Mouse (Mus musculus) embryonic facial prominence, embryonic 13.5 days (tissue): ENCODE results near the gene Casp6. TPM values are rescaled to one million over a fixed set of nuclear protein-coding genes. Genes with fewer than 3 reads are reported as not detected.
A peak's percentile ranks its signal among the peaks of the same experiment; 100 is the strongest.

Experiments
- ATAC-seq: fragments of 200-750 bp; cut with Nextera tagmentation; 2 replicates; pipeline ENCODE4 v1.8.0; 2017; ENCODE audit warnings: low read depth; ENCODE audit not compliant: insufficient number of reproducible peaks, insufficient read depth, low FRiP score, low TSS enrichment
- H3K27ac ChIP-seq: fragments of 300-500 bp; sonication (generic); 2 replicates; pipeline ENCODE4 v1.5.1; 2015; ENCODE audit warnings: moderate library complexity, mild to moderate bottlenecking, inconsistent platforms
- H3K27me3 ChIP-seq: fragments of 300-500 bp; sonication (generic); 2 replicates; pipeline ENCODE4 v1.6.1; 2015; ENCODE audit warnings: mild to moderate bottlenecking, inconsistent platforms
- H3K36me3 ChIP-seq: fragments of 300-500 bp; sonication (generic); 2 replicates; pipeline ENCODE4 v1.6.1; 2015; ENCODE audit warnings: mild to moderate bottlenecking, inconsistent platforms
- H3K4me1 ChIP-seq: fragments of 300-500 bp; sonication (generic); 2 replicates; pipeline ENCODE4 v1.6.1; 2015; ENCODE audit warnings: inconsistent platforms
- H3K4me2 ChIP-seq: fragments of 300-500 bp; sonication (generic); 2 replicates; pipeline ENCODE4 v1.6.1; 2015; ENCODE audit warnings: moderate library complexity, mild to moderate bottlenecking, inconsistent platforms
- H3K4me3 ChIP-seq: fragments of 300-500 bp; sonication (generic); 2 replicates; pipeline ENCODE4 v1.5.1; 2015; ENCODE audit warnings: mild to moderate bottlenecking, inconsistent platforms
- H3K9ac ChIP-seq: fragments of 300-500 bp; sonication (generic); 2 replicates; pipeline ENCODE4 v1.6.1; 2015; ENCODE audit warnings: mild to moderate bottlenecking, inconsistent platforms
- H3K9me3 ChIP-seq: fragments of 300-500 bp; sonication (generic); 2 replicates; pipeline ENCODE4 v1.6.1; 2016; ENCODE audit warnings: inconsistent platforms
- WGBS: fragments of 180-500 bp; shearing (Covaris S2); methylation state at CpG from one replicate; pipeline ENCODE4 v1.1.7; 2015; ENCODE audit warnings: mixed read lengths; 5-methylcytosine and 5-hydroxymethylcytosine counted together
- polyA plus RNA-seq: library from polyadenylated mRNA; unstranded; fragments of >200 nt; fragmentation: Nextera tagmentation; extraction: Ambion mirVana; gene quantifications from 2 replicates; pipeline ENCODE4 v1.2.1, GENCODE M21; 2015

Gene Casp6
- polyA plus RNA-seq, 1 experiment from 2014 or later: 91.9 TPM

DNA sequence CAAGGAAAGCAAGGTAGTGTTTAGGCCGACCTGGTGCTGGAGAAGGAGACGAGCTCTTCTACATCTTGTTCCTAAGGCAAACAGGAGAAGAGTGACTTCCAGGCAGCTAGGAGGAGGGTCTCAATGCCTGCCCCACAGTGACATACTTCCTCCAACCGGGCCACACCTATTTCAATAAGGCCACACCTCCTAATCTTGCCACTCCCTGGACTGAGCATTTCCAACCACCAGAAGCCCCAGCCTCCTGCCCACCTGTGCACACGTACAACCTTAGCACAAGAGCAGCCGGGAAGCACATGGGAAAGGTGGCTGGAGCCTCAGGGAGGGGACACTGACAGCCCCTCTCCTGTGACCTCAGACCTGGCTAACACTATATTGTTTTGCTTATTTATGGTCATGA is 9.2 kb upstream of the Casp6 start:
- Histone ChIP-seq H3K27me3 (no peaks in the 10 kb centered on the region), H3K4me3 (no peak overlapping the region), H3K9me3 (no peaks in the 10 kb centered on the region), H3K9ac (no peak overlapping the region), H3K4me1 (no peaks in the 10 kb centered on the region), H3K27ac (no peak overlapping the region), H3K36me3 (0 out of 2 replicates have a peak, but pooled peaks cover 14% of the 10 kb centered on the region), H3K4me2 (no peak overlapping the region)
- ATAC-seq: no peak
- WGBS: 79% methylated on average over 5 of the region's 5 CpGs

DNA sequence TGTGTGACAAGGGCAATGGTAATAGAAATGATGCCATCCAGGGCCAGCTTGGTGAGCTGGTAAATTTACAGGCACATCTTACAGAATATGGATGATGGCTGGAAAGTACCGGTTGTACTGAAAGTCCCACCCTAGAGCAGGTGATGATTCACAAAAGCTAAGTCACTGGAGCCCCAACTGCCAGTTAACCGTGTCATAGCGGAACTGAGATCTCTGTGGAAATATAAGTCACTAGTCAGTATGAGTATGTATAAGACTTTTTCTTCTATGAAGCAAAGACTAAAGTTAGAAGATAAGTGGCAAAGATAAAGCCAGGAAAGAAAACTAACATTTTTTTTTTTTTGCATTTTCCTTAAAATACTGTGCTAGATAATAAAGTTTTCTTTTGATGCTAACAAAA is 8.1 kb upstream of the Casp6 start:
- ATAC-seq: no peak
- Histone ChIP-seq H3K4me2 (no peak overlapping the region), H3K9me3 (no peaks in the 10 kb centered on the region), H3K4me1 (no peaks in the 10 kb centered on the region), H3K27ac (no peak overlapping the region), H3K27me3 (no peaks in the 10 kb centered on the region), H3K9ac (no peak overlapping the region), H3K4me3 (no peak overlapping the region), H3K36me3 (0 out of 2 replicates have a peak, but pooled peaks cover 14% of the 10 kb centered on the region)
- 92% methylated on average over 3 of the region's 3 CpGs for WGBS

DNA sequence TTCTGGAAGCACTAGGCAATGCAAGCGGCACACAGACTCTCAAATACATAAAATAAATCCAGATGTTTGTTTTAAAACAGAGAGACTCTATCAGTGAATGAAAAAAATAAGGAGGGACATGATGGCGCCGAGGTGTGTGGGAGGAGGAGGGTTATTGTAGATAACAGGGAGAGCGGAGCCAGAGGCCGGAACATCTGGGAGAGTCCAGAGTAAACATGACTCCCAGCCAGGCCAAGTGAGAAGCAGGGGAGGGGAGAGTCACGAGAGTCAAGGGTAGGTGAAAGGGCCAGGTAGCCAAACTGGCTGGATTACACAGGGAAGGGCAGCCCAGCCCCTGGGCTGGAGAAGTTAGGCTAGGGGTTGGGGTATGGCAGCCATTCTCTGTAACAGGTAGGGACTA is 4.6 kb upstream of the Casp6 start:
- H3K9me3 ChIP-seq: no peaks in the 10 kb centered on the region
- 56% methylated on average over 6 of the region's 6 CpGs for WGBS
- H3K4me3 ChIP-seq: no peak overlapping the region
- H3K27ac ChIP-seq: no peak overlapping the region
- H3K9ac ChIP-seq: no peak overlapping the region
- peaks cover 3% of the 10 kb centered on the region; the same call in 1 of the 2 replicates for H3K4me1 ChIP-seq
- H3K4me2 ChIP-seq: no peak overlapping the region
- 0 out of 2 replicates have a peak, but pooled peaks cover 4% of the 10 kb centered on the region for H3K36me3 ChIP-seq
- no peaks in the 10 kb centered on the region for H3K27me3 ChIP-seq
- ATAC-seq: no peak

DNA sequence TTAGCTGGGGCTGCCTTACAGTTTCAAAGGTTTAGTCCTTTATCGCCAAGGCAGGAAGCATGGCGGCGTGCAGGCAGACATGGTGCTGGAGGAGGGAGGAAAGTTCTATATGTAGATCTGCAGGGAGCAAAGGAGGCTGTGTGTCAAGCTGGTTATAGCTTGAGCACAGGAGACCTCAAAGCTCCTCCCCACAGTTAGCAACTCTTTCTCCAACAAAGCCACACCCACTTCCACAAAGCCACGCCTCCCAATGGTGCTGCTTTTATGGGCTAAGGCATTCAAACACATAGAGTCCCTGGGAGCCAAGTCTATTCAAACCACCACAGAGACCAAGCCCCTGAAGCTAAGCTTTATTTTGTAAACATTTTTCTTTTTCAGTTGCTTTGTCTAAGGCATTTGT is 2.3 kb upstream of the Casp6 start:
- Histone ChIP-seq H3K4me3 (no peak overlapping the region), H3K9me3 (no peaks in the 10 kb centered on the region), H3K4me1 (peaks cover 23% of the 10 kb centered on the region), H3K4me2 (no peak overlapping the region), H3K9ac (no peak overlapping the region), H3K27ac (no peak overlapping the region), H3K36me3 (no peaks in the 10 kb centered on the region), H3K27me3 (no peaks in the 10 kb centered on the region)
- 70% methylated on average over 4 of the region's 4 CpGs for WGBS
- ATAC-seq: no peak

DNA sequence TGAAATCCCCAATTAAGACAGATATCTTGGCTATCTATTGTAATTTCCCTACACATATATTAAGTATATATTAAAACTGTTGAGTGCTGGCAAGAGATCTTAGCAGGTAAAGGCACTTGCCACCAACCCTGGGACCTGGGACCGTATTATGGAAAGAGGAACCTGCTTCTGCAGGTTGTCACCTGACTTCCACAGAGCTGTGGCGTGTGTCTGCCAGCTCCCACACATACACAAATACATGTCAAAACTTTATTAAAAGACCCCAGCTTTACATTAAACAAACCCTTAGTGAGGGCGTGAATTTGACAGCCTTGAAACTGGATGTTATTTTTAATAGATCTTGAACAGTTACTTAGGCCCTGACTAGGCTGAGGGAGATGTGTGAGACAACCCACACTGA is 2.1 kb downstream of the Casp6 start:
- Histone ChIP-seq H3K4me2 (no peak overlapping the region), H3K27ac (no peak overlapping the region), H3K9me3 (no peaks in the 10 kb centered on the region), H3K9ac (no peak overlapping the region; the same call in 1 of the 2 replicates), H3K4me3 (no peak overlapping the region), H3K4me1 (peaks cover 24% of the 10 kb centered on the region), H3K27me3 (no peaks in the 10 kb centered on the region), H3K36me3 (peaks cover 21% of the 10 kb centered on the region)
- WGBS: 93% methylated on average over 3 of the region's 3 CpGs
- ATAC-seq: no peak

DNA sequence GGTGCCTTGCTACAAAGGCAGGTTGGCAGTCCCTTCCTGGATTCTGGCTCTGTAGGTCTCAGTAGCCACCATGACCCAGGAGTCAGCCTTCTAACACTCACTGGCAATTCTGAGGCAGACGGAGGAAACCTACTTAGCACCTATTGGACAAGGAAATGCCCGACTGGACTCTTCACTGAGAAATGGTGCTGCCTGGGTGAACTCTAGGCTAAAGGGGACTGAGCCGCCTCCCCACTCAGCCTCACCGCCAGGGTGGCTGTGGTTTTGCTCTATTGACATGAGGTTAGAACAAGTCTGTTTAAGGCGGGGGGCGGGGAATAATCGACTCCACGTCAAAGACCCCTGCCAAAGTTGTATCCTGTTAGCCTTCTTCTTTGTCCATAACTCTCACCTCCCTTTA is 2.6 kb downstream of the Casp6 start:
- Histone ChIP-seq H3K27me3 (no peaks in the 10 kb centered on the region), H3K36me3 (peaks cover 26% of the 10 kb centered on the region), H3K9me3 (no peaks in the 10 kb centered on the region), H3K27ac (no peak overlapping the region), H3K9ac (no peak overlapping the region), H3K4me2 (no peak overlapping the region), H3K4me1 (peaks cover 24% of the 10 kb centered on the region), H3K4me3 (no peak overlapping the region)
- 85% methylated on average over 8 of the region's 8 CpGs for WGBS
- ATAC-seq: no peak

DNA sequence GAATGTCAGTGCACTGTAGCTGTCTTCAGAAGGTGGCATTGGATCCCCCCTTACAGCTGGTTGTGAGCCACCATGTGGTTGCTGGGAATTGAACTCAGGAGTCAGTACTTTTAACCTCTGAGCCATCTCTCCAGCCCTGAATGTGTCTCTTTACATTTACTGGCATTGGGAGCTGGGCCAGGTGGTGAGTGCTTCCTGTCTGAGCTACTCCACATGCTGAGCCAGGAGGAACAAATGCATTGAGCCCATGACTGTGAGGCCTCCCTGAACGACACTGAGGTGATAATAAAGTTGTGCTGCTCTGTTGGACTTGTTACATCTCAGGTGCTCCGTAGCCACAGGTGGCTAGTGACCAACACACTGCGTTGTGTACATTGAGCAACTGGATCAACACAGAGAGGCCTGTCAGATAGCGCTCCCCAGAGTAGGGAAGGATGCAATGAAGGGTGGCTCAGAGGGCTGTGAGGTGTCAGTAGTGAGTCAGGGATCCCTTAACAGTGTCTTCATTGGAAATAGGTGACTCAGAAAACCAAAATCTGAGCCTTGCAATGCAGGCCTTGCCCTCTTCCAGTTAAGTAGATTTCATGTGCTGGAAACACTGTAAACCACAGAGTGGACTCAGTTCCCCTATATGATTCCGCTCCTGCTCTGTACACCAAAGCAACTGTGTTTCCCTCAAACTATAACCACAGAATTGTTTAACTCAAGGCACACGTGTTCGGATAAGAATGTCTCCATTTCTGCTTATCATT is 3.3 kb downstream of the Casp6 start:
- no peak for ATAC-seq

DNA sequence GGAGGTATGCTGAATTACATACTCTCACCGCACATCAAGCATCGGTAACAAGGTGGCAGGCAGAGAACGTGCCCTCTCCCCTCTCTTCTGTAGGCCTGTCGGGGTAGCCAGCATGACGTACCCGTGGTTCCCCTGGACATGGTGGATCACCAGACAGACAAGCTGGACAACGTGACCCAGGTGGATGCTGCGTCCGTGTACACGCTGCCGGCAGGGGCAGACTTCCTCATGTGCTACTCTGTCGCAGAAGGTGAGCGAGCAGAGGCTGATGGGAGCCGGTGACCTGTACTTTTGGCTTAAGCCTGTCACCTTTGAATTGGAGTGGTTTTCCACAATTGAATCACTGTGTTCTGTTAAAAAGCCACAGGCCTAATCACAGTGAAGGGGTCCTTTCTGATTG is 10.8 kb downstream of the Casp6 start:
- H3K36me3 ChIP-seq: peaks cover 67% of the 10 kb centered on the region

More for the DNA sequence above, 3.3 kb downstream of the Casp6 start:
- H3K4me3 ChIP-seq: no peak overlapping the region
- no peak overlapping the region for H3K4me2 ChIP-seq
- peaks cover 33% of the 10 kb centered on the region for H3K36me3 ChIP-seq
- no peak overlapping the region for H3K9ac ChIP-seq
- WGBS: 80% methylated on average over 7 of the region's 7 CpGs
- peaks cover 24% of the 10 kb centered on the region for H3K4me1 ChIP-seq
- H3K9me3 ChIP-seq: no peaks in the 10 kb centered on the region
- no peak overlapping the region for H3K27ac ChIP-seq
- no peaks in the 10 kb centered on the region for H3K27me3 ChIP-seq

DNA sequence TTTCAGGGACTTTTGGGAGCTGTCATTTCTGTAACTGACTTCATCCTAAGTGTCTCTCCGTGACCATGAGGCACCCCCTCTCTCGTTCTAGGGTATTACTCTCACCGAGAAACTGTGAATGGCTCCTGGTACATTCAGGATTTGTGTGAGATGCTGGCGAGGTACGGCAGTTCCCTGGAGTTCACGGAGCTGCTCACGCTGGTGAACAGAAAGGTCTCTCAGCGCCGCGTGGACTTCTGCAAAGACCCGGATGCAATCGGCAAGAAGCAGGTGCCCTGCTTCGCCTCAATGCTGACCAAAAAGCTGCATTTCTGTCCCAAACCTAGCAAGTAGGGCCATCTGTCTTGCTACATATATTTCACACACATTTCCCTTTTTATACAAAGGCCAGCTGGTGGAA is 12.0 kb downstream of the Casp6 start:
- Histone ChIP-seq H3K4me1 (no peaks in the 10 kb centered on the region), H3K9me3 (no peaks in the 10 kb centered on the region), H3K36me3 (peaks cover 60% of the 10 kb centered on the region), H3K9ac (no peak overlapping the region), H3K27me3 (no peaks in the 10 kb centered on the region), H3K4me2 (no peak overlapping the region), H3K4me3 (no peak overlapping the region), H3K27ac (no peak overlapping the region)
- 94% methylated on average over 13 of the region's 13 CpGs for WGBS
- ATAC-seq: no peak

More for the DNA sequence above, 10.8 kb downstream of the Casp6 start:
- WGBS: 88% methylated on average over 14 of the region's 14 CpGs
- no peak overlapping the region for H3K4me2 ChIP-seq
- no peaks in the 10 kb centered on the region for H3K9me3 ChIP-seq
- H3K4me3 ChIP-seq: no peak overlapping the region
- ATAC-seq: no peak
- H3K4me1 ChIP-seq: no peaks in the 10 kb centered on the region
- H3K9ac ChIP-seq: no peak overlapping the region
- H3K27me3 ChIP-seq: no peaks in the 10 kb centered on the region
- no peak overlapping the region for H3K27ac ChIP-seq

DNA sequence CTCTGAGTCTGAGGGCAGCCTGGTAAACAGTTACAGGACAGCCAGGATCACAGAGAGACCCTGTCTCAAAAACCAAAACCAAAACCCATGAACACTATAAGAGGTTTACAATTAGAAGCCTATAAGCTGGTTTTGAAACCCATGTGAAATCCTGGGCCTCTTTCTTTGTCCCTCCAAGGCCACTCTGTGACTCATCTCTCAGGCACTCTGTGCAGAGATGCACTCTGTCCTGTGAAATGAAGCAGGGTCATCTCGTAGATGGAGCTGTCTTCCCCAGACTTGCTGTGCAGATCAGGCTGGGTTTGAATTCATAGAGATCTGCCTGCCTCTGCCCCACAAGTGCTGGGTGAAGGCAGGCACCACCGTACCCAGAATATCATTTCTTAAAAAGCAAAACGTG is 16.2 kb downstream of the Casp6 start:
- WGBS: 72% methylated on average over 3 of the region's 3 CpGs

DNA sequence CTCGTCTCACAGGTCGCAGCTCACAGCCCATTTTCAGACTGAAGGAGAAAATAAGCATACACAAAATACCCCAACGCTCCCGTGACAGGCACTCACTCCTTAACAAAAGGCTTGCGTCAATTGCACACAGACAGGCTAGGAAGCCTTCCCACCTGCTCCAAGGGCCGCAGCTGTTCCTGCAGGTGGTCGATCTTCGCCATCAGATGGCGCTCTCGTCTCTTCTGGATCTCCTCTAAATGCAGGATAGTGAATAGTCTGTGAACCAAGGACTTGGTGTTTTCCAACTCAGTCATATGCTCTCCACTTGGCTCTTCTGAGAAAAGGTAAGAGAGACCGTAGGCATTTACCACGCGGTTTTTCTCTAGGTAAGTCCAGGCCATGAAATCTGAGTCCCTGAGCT is 17.2 kb downstream of the Casp6 start:
- Histone ChIP-seq H3K36me3 (peaks cover 14% of the 10 kb centered on the region), H3K9ac (no peak overlapping the region), H3K4me2 (no peak overlapping the region), H3K27me3 (0 out of 2 replicates have a peak, but pooled peaks cover 3% of the 10 kb centered on the region), H3K4me3 (no peak overlapping the region), H3K27ac (no peak overlapping the region), H3K4me1 (no peaks in the 10 kb centered on the region), H3K9me3 (no peaks in the 10 kb centered on the region)
- 14% methylated on average over 13 of the region's 13 CpGs for WGBS
- ATAC-seq: peak; percentile 62; the same call in 1 of the 2 replicates

More for the DNA sequence above, 16.2 kb downstream of the Casp6 start:
- H3K4me2 ChIP-seq: no peak overlapping the region
- no peak overlapping the region for H3K4me3 ChIP-seq
- no peak overlapping the region for H3K27ac ChIP-seq
- 0 out of 2 replicates have a peak, but pooled peaks cover 3% of the 10 kb centered on the region for H3K27me3 ChIP-seq
- no peak overlapping the region for H3K9ac ChIP-seq
- H3K4me1 ChIP-seq: no peaks in the 10 kb centered on the region
- no peak for ATAC-seq
- H3K36me3 ChIP-seq: peaks cover 19% of the 10 kb centered on the region
- H3K9me3 ChIP-seq: no peaks in the 10 kb centered on the region

DNA sequence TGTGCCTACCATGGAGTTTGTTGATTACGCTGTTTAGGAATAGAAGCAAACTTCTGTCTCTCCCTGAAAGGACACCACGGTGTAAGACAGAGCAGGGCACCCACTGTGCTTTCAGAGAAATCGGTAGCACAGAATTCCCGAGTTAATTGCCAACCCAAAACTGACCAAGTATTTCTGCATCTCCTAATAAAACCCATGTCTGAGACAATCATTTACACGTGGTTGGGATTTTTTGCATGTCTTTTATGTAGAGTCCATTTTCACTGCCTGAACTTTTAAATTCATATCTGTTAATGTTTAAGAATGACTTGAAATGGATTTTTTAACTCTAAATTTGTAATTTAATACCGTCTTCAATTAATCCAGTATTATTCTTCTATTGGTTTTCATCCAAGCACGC is 22.4 kb downstream of the Casp6 start:
- 83% methylated on average over 7 of the region's 7 CpGs for WGBS
- no peak overlapping the region for H3K4me2 ChIP-seq
- H3K27me3 ChIP-seq: 0 out of 2 replicates have a peak, but pooled peaks cover 3% of the 10 kb centered on the region
- ATAC-seq: no peak
- H3K9ac ChIP-seq: no peak overlapping the region
- no peaks in the 10 kb centered on the region for H3K9me3 ChIP-seq
- no peak overlapping the region for H3K27ac ChIP-seq
- no peak overlapping the region for H3K4me3 ChIP-seq
- H3K36me3 ChIP-seq: no peaks in the 10 kb centered on the region
- H3K4me1 ChIP-seq: no peaks in the 10 kb centered on the region
